Mouse (Mus musculus): ENCODE data around the gene Bicc1.

Bicc1 gene

DNA sequence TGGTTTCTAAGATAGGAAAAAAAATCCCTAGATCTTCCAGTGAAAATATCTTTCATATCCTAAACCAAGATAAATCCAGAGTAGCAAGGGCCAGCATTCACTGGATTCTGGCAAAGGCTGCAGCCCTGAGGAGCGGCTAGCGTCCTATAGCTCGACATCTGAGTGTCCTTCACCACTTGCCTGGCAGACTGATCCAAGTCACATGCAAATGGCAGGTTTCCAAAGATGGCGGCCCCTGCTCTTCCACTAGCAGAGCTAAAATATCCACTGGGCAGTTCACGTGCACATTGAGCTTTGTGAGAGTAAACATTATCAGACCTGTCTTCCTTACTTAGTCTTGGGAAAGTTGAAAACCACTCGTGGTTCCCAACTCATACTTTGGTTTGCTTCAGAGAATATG lies 222.1 kb downstream of the Bicc1 start:
- no peak for DNase-seq

DNA sequence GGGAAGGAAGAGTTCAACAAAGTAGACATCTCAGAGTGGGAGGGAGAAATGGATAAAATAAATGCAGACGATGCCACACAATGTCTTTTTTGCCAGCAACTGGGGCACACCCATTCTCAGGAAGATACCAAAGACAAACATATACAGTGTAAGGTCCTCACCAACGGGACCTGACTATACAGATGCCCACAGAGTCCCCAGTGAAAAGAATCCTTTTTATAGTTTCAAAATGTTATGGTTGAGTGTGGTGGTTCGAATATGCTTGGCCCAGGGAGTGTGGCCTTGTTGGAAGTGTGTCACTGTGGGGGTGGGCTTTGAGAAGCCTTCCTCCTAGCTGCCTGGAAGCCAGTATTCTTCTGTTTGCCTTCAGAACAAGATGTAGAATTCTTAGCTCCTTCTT lies 223.5 kb downstream of the Bicc1 start:
- no peak for DNase-seq

DNA sequence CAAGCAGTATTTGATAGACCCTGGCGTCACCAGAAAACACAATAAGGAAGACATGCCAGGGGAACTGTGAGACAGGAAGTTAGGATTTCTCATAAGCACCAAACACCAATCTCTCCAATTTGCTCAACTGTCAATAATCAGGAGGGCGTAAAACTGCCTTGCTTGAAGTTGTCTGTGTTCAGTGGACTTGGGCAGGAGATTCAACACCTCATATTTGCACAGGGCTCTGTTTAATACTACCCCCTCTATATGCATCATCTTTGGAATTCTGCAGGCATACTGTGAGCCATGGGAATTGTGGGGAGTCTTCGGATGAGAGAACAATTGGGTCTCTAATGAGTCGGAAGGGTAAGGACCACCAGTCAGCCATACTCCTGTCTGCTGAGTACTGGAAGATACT lies 233.4 kb downstream of the Bicc1 start:
- DNase-seq = no peak

DNA sequence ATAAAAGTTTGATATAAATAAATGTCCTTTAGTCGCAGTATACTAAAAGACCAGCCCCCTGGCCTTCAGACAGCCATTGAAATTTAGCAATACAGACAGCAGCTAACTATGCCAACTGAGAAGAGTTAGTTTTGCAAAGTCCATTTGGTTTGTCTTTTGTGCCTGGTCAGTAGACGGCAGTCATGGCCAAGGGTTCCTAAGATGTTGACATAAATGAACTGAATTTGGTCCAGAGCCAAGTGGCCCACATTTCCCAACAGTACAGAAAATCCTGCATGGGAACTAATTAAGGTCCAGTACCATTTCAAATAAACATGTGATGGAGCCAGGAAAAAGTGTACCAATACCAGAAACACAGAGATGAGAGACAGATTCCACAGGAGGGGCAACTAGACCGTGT lies 235.2 kb downstream of the Bicc1 start:
- DNase-seq = no peak

DNA sequence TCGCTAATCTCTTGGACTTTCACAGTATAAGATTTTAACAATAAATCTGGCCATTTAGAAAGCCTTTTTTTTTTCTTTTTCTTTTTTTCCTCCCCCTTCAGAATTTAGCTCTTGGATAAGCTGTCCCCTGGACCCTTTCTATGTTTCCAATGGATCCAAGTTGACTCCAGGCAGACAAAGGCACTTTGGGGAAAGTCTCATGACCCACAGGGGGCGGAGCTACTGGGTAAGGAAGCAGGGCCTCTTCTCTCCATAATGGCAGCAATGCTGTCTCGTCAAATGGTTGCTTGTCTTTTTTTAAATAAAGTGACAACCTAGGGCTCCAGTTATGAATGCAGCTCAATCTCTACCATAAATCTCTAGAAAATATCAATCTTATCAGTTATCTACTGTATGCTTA lies 235.6 kb downstream of the Bicc1 start:
- no peak for DNase-seq

DNA sequence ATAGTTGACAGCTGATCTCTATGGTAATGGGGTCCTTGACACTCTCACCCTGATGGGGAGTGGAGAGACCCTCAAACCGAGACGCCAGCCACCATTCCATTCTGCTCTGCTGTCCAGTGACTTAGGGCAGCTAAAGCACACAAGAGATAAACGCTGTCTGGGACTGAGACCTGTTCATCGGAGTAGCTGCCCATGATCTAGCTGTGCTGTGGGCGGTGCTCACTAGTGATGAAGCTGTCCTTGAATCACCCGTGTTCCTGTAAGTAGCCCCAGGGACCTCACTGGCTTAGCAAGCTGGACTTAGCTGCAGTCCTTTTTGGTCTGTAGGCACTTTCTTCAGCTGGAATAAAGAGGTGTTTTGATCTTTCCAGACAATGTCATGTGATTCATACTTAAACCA lies 238.0 kb downstream of the Bicc1 start:
- no peak for DNase-seq

DNA sequence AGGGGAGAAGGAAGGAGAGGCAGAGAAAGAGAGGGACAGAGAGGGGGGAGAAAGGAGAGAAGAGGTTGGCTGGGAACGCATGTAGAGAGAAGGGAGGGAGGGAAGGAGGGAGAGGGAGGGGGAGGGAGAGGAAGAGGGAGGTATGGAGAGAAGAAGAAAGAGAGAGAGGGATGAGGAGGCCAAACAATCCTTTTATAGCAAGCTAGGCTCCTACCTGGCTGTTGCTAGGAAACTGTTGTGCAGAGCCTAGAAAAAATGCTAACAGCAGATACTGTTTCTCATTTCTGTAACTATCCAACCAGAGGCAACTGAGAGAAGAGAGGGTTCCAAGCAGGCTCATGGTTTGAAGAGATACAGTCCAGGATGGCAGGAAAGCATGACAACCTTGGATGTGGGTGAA lies 239.6 kb downstream of the Bicc1 start:
- no peak for DNase-seq

DNA sequence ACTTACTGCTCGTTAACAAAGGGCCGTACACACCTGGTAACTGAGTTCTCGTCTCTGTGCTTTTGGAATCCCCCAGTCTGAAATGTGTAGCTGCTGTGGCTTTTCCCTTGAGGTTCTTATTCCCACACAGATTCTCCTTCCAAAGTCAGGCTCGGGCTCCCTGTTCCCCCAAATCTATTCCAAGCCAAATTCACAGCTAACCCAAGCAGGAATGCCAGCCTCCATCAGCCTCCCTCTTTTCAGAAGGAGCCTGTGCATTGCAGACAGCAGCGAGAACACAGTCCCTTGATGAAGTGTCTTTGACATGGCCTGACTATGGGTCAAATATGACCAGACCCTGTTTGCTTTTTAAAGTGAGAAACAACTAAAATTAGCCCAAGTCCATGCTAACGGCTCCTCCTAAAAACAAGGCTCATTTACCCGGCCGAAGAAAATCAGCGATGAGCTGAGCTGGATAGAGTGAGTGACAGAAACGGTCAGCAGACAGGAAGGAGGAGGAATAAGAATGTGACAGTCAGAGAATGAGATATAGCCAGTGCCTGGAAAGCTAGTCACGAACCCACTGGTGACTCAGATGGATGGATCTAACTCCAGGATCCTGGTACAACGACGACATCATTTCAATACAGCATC lies 240.4 kb downstream of the Bicc1 start:
- DNase-seq = no peak

DNA sequence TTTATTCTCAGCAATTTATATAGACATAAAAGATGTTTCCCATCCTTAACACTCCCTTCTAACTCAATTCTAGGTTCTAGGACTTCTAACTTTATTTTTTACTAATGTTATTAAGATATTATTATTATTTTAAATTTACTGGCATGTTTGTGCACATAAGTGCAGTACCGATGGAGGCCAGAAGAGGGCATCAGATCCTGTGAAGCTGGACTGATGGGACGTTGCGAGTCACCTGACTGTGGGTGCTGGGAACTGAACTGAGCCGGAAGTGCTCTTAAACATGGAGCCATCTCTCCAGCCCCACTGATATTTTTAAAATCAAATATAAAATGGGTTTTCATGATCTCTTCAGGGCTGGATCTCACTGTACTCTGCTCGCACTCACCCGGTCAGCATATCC lies 242.8 kb downstream of the Bicc1 start:
- no peak for DNase-seq

DNA sequence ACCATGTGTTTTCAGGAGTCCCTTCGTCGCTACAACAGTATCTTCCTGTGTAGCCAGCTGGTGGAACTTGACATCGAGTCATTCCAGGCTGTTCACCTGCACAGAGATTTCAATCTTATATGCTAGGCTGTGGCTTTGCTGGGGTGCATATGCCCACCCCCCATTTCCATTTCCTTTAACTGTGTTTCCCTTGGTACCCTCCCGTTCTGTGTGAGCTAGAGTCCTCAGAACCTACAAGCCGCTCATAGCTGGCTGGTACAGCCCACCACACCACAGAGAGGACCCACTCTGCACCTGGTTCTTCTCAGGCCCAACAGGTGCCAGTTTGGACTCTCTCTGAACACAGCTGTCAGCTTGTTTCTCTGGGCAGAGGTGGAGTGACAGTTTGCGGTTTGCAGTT lies 244.4 kb downstream of the Bicc1 start:
- no peak for DNase-seq

DNA sequence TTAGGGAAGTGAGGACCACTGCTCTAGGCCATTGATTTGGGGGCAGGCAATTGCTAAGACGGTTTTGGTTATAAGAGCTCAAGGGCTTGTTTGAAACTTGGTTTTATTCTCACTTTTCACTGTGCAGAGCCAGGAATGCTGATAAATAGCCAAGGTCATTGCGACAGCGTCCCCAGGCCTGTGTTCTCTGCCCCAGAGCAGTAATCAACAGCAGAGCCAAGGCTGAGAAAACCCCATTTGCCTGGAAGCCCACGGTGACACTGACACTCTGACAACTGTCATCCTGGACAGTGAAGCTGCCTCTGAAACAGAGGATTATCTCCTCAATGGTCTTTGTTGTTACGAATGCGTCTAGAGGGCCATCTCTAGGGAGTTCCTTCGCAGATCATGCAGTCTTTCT lies 255.6 kb downstream of the Bicc1 start:
- DNase-seq = no peak

DNA sequence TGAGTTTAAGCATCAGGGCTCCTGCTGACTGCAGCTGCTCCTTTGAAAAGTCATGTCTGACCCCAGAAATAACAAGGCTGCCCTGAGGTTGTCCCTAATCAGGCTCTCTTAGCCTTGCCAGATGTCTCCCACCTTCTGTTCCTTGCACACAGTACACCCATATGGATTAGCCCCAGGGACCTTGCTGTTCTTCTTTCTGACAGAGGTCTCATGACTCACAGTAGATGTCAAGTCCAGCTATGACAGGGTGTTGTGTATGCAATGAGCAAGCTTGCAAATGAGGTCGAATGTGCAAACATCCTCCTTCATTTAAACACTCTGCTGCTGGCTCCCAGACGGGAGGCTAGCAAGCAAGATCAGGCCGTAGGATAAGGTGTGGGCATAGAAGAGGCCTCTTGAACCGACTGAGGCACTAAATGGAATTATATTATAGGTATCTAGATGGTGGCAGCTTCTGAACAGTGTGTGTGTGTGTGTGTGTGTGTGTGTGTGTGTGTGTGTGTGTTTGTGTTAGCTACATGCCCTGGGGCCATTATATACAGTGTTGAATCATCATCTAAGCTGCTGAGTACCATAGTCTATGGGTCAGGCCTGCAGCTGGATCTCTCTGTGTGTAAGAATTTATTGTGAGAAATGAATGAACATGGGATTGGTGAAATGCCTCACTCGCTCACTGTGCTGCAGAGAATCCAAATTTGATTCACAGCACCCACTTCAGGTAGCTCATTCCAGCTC lies 256.6 kb downstream of the Bicc1 start:
- DNase-seq = no peak

DNA sequence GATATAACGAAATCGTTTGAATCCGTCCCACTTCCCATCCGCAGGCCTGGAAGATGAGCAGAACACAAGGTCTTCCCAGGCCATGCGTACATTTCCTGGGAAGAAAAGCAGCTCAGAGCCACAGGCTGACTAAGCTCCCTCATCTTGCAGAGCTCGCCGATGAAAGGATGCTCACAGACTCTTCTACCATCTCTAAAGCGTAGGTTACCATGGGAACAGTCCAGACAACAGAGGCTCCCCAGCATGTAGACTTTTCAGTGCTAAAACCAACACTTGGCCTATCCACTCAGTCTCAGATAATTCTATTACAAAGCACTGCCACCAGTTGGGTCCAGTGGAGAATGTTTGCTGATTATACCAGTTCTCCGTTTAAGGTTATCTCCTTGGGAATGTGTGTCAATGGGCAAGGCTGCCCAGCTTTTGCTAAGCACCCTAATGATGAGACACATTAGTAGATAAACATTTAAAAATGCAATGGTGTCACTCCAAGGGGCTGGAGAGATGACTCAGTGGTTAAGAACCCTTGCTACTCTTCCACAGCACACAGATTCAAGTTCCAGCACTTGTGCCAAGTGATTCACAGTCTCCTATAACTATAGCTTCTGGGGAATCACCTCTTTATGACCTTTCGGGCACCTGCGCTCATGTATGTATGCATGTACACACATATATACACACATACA lies 258.2 kb downstream of the Bicc1 start:
- no peak for DNase-seq

DNA sequence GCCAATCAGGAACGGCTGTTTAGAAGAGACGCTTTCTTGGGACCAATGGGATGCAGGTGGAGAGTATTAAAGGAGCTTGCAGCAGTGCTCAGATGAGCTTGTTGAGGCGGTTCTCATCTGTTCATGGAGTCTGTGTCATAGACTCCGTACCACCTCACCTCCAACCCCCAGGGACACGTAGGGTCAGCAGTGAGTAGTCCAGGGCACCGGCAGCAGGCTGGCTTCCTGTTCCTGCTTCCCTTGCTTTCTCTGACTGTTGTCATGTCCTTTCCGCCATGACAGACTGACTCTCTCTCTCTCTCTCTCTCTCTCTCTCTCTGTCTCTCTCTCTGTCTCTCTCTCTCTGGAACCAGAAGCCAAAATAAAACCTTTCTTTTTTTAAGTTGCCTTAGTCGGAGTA lies 263.6 kb downstream of the Bicc1 start:
- no peak for DNase-seq

DNA sequence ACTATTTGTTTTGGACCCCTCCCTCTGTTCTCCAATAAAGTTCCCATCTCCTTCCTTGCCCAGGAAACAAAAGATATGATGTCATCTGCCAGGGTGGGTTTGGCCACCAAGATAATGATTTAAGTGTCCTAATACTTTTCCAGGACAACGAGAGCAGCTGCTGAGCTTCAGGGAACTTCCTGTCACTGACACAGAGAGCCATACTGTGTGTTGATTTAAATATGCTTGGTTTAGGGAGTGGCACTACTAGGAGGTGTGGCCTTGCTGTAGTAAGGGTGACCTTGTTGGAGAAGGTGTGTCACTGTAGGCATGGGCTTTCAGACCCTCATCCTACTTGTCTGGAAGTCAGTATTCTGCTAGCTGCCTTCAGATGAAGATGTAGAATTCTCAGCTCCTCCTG lies 281.5 kb downstream of the Bicc1 start:
- no peak for DNase-seq

DNA sequence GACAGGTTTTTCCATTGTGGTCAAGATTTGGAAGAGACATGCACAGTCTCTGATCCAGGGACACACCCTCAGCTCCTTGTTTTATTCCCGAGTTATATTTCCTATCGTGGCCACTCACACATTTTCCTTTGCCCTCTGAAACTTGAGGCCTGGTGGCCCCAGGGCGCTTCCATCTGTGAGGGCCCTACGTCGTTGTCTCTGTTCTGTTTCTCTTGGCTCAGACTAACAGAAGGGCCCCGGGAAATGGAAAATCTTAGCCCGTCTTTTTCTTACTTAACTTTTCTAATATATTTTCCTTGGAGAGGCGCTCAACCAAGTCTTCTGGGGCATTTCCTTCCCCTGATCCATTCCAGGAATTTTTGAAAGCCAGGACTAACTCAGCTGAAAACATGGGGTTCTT lies 281.9 kb downstream of the Bicc1 start:
- no peak for DNase-seq

DNA sequence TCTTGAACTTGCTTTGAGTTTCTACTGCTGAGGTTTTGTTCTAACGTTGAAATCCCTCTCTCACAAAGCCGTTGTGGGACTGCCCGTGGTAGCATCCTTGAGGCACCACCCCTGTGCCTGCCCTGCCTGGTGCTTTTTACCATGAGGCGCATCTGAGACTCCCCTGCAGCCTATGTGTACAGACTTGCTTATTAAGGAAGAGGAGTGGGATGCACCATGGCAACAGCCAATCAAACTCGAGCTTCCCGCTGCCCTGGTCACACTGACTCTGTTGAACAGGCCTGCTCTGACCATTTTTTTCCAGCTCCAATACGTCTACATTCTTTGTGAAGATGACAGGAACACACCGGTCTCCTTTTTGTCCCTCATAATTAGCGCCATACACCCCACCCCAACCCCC lies 283.0 kb downstream of the Bicc1 start:
- DNase-seq = no peak

DNA sequence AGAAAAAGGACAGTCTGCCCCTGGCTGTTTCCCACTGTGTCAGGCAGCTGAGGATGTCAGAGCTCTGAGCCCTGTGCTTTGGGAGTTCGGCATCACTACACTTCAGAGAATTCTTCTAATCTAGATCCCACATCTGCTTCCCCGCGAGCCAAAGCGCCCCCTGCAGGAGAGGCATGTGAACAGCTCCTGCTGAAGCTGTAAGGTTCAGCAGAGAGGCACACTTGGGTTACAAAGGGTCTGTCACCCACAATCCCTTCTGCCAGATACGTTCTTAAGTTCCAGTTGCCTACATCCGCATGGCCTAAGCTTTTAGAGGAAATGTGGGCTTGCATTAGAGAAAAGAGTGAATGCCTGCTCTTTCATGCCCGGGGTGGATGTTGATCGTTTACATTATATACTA lies 283.4 kb downstream of the Bicc1 start:
- no peak for DNase-seq

DNA sequence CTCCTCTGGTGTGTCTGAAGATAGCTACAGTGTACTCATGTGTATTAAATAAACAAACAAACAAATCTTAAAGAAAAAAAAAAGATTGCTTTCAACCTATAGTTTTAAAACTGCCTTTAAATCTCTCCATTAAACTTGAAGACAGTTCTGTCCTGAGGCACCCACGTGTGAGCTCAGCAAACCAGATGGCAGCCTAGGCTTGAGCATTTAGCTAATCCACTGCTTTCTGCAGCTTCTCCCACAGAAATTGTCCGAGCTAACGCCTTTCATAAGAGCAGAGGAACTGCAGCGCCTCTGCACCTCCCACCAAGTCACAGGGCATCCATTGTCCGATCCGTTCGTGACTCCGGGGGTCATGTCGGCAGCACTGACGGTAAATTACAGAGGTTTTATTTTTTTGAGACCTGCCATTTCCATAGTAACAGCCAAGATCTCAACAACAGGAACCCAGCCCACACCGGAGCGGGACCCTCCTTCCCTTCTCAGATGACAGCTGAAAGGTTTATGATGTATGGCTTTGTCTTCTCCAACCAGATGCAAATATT lies 284.4 kb downstream of the Bicc1 start:
- no peak for DNase-seq

Data from cerebellum, adult 18-20 months (tissue).